ENCODE assay signal across 9 mouse cellular contexts in genomic region chr1:34472427-34473300, GRCm38 (mm10). TPM values are rescaled to one million over a fixed set of nuclear protein-coding genes. Genes with fewer than 3 reads are reported as not detected.
DNase-seq lines count a peak whose midpoint lies in the region; ATAC-seq and TF ChIP-seq lines count a peak whose summit lies in the region.
"Had no signal": no experiment of that assay in that cellular context is flagged by ENCODE, and none has a peak within 500 bp of the region (broad histone marks: within the 10 kb centered on the region; RNA-seq: fewer than 3 reads in every experiment).

No protein-coding gene starts in this region.

- peaks cover 14 to 64% of the 10 kb centered on the region in 2 experiments for H3K4me1 ChIP-seq in CH12.LX (ENCODE audit: control insufficient read depth in 1 of 2, insufficient read depth in 2 of 2)
- H3K4me1 ChIP-seq in forebrain, embryonic 10.5 days = peaks cover 24% of the 10 kb centered on the region
- peaks cover 11% of the 10 kb centered on the region; the same call in 1 of the 2 replicates for H3K4me1 ChIP-seq in limb, embryonic 13.5 days
- H3K4me1 ChIP-seq in midbrain, embryonic 12.5 days = peaks cover 11% of the 10 kb centered on the region
- no peaks in the 10 kb centered on the region for H3K4me1 ChIP-seq in stomach, embryonic 14.5 days (ENCODE audit: control insufficient read depth, insufficient read depth, low read length)

- H3K27ac ChIP-seq in CH12.LX (ENCODE audit: insufficient read depth, low read depth) = peak overlapping the region; percentile 78
- peak overlapping the region; percentile 77; the same call in 1 of the 2 replicates for H3K27ac ChIP-seq in forebrain, embryonic 10.5 days
- no peak overlapping the region for H3K27ac ChIP-seq in limb, embryonic 13.5 days
- no peak overlapping the region for H3K27ac ChIP-seq in midbrain, embryonic 12.5 days (replicated peaks)
- H3K27ac ChIP-seq in stomach, embryonic 14.5 days (ENCODE audit: low read length) = no peak overlapping the region

- TF ChIP-seq CTCF in CH12.LX (conservative IDR thresholded peaks at IDR 0.05 in 1 of 2, IDR thresholded peaks at IDR 0.05 in 1 of 2; ENCODE audit: low read depth in 2 of 2, low read length in 2 of 2) = no peak

- 1% methylated on average over 42 of the region's 43 CpGs for WGBS in forebrain, embryonic 10.5 days
- 1% methylated on average over 40 of the region's 43 CpGs for WGBS in limb, embryonic 13.5 days
- WGBS in midbrain, embryonic 12.5 days = 2% methylated on average over 40 of the region's 43 CpGs
- WGBS in stomach, embryonic 14.5 days = under 1% methylated on average over 41 of the region's 43 CpGs

- peak; percentile 56 for ATAC-seq in limb, embryonic 13.5 days (ENCODE audit: low FRiP score, low read depth)
- peak; percentile 54; the same call in 1 of the 2 replicates for ATAC-seq in midbrain, embryonic 12.5 days (ENCODE audit: low FRiP score, low read depth)
- ATAC-seq in stomach, embryonic 14.5 days (ENCODE audit: insufficient number of reproducible peaks, insufficient read depth, low FRiP score, low read depth) = peak; percentile 70

- no peaks in the 10 kb centered on the region for H3K27me3 ChIP-seq in CH12.LX (replicated peaks)
- peaks cover 53% of the 10 kb centered on the region for H3K27me3 ChIP-seq in forebrain, embryonic 10.5 days (ENCODE audit: poor library complexity, severe bottlenecking)
- peaks cover 10% of the 10 kb centered on the region for H3K27me3 ChIP-seq in limb, embryonic 13.5 days
- H3K27me3 ChIP-seq in midbrain, embryonic 12.5 days = peaks cover 38% of the 10 kb centered on the region
- no peaks in the 10 kb centered on the region for H3K27me3 ChIP-seq in stomach, embryonic 14.5 days (ENCODE audit: control insufficient read depth, insufficient read depth, low read length)

- H3K36me3 ChIP-seq in CH12.LX (replicated peaks in 1 of 2; ENCODE audit: control insufficient read depth in 1 of 2, insufficient read depth in 1 of 2, low read length in 1 of 2) = peaks cover 2 to 40% of the 10 kb centered on the region in 2 experiments
- no peaks in the 10 kb centered on the region for H3K36me3 ChIP-seq in forebrain, embryonic 10.5 days (replicated peaks)
- no peaks in the 10 kb centered on the region for H3K36me3 ChIP-seq in limb, embryonic 13.5 days
- no peaks in the 10 kb centered on the region for H3K36me3 ChIP-seq in midbrain, embryonic 12.5 days
- H3K36me3 ChIP-seq in stomach, embryonic 14.5 days (ENCODE audit: control insufficient read depth, insufficient read depth, low read length) = no peaks in the 10 kb centered on the region

- H3K9ac ChIP-seq in CH12.LX (ENCODE audit: insufficient read depth, low read depth) = peak overlapping the region; percentile 72
- H3K9ac ChIP-seq in limb, embryonic 13.5 days = peak overlapping the region; percentile 76
- H3K9ac ChIP-seq in midbrain, embryonic 12.5 days (replicated peaks) = peak overlapping the region; percentile 45
- peak overlapping the region; percentile 43 for H3K9ac ChIP-seq in stomach, embryonic 14.5 days (replicated peaks; ENCODE audit: low read depth, low read length)

- H3K9me3 ChIP-seq in CH12.LX (replicated peaks; ENCODE audit: low read length) = no peaks in the 10 kb centered on the region
- no peaks in the 10 kb centered on the region for H3K9me3 ChIP-seq in forebrain, embryonic 10.5 days
- no peaks in the 10 kb centered on the region for H3K9me3 ChIP-seq in limb, embryonic 13.5 days
- H3K9me3 ChIP-seq in midbrain, embryonic 12.5 days = no peaks in the 10 kb centered on the region
- H3K9me3 ChIP-seq in stomach, embryonic 14.5 days (ENCODE audit: control insufficient read depth, low read depth, low read length) = no peaks in the 10 kb centered on the region

- dilution Hi-C loops in CH12.LX (cut with MboI; ENCODE audit: extremely low pct_ligation_motif_present, extremely low pct_unique_long_range_greater_than_20kb, low sequenced_read_pairs) = no loop called here

- TF ChIP-seq RAD21 in CH12.LX (IDR thresholded peaks at IDR 0.05; ENCODE audit: low read depth, low read length) = no peak

- no peak; the same call in none of the 2 replicates for TF ChIP-seq EP300 in CH12.LX (IDR thresholded peaks at IDR 0.05; ENCODE audit: low read length)

- peak overlapping the region; percentile 77 to 83 (median 80) for H3K4me3 ChIP-seq in CH12.LX (replicated peaks in 1 of 3; ENCODE audit: low read depth in 2 of 3, low read length in 2 of 3, poor library complexity in 1 of 3)
- H3K4me3 ChIP-seq in forebrain, embryonic 10.5 days = peak overlapping the region; percentile 63
- peak overlapping the region; percentile 62 for H3K4me3 ChIP-seq in limb, embryonic 13.5 days
- H3K4me3 ChIP-seq in midbrain, embryonic 12.5 days = peak overlapping the region; percentile 49
- H3K4me3 ChIP-seq in stomach, embryonic 14.5 days (ENCODE audit: low read depth, low read length) = peak overlapping the region; percentile 41

- in situ Hi-C loops in CH12.LX (cut with MboI; ENCODE audit: low pct_ligation_motif_present, low pct_unique_long_range_greater_than_20kb, low sequenced_read_pairs) = no loop called here

- peak; percentile 67 for TF ChIP-seq POLR2A in CH12.LX (IDR thresholded peaks at IDR 0.05; ENCODE audit: low read depth, low read length)

- H3K4me2 ChIP-seq in CH12.LX (ENCODE audit: insufficient read depth, low read depth, poor library complexity, severe bottlenecking) = peak overlapping the region; percentile 66
- H3K4me2 ChIP-seq in limb, embryonic 13.5 days (replicated peaks) = peak overlapping the region; percentile 97
- peak overlapping the region; percentile 92 for H3K4me2 ChIP-seq in midbrain, embryonic 12.5 days (replicated peaks)
- peak overlapping the region; percentile 97 for H3K4me2 ChIP-seq in stomach, embryonic 14.5 days (replicated peaks; ENCODE audit: low read depth, low read length)

- intact Hi-C loops in heart, postnatal 36 days (cut with DNase I) = no loop called here

- peaks cover 9% of the 10 kb centered on the region for H3K79me2 ChIP-seq in CH12.LX (replicated peaks; ENCODE audit: control insufficient read depth, extremely low read depth, insufficient read depth, poor library complexity, severe bottlenecking)

- DNase-seq in CH12.LX (ENCODE audit: extremely low read depth) = peak; percentile 85
- peak; percentile 72 for DNase-seq in ZHBTc4 (ENCODE audit: low read depth, low spot score)
- peak; percentile 41 for DNase-seq in forebrain, embryonic 10.5 days (ENCODE audit: extremely low spot score, low spot score)
- DNase-seq in heart, postnatal 36 days = peak; percentile 49 to 60
- no peak for DNase-seq in frontal cortex, adult 2 months (ENCODE audit: extremely low spot score in 1 of 2, low spot score in 1 of 2)

TF ChIP-seq in CH12.LX, 34 proteins besides CTCF, POLR2A, EP300 and RAD21 (continues in another document):
- TF ChIP-seq MYC (IDR thresholded peaks at IDR 0.05; ENCODE audit: low read depth, low read length) (peak; percentile 83; the same call in 1 of the 2 replicates), POLR2AphosphoS2 (IDR thresholded peaks at IDR 0.05; ENCODE audit: low read depth, low read length) (peak; percentile 65; the same call in 1 of the 2 replicates), IRF4 (IDR thresholded peaks at IDR 0.05; ENCODE audit: low read depth, low read length) (peak; percentile 93), JUN (IDR thresholded peaks at IDR 0.05; ENCODE audit: insufficient read depth, low read depth, low read length) (no peak; the same call in 1 of the 2 replicates), ELF1 (IDR thresholded peaks at IDR 0.05; ENCODE audit: low read depth, low read length) (peak; percentile 70)

RNA-seq across cellular contexts. Expression of gene Ptpn18, which starts 13.1 kb away (rescaled TPM):
- 172 and 205 TPM in 2 replicates for total RNA-seq in CH12.LX (2012; rRNA removed)
- total RNA-seq in CH12.LX (2014; rRNA removed) = 133 and 155 TPM in 2 replicates
- polyA plus RNA-seq in CH12.LX (2012; ENCODE audit: insufficient read length, low read depth) = 84.9 and 93.4 TPM in 2 replicates
- polyA plus RNA-seq in forebrain, embryonic 10.5 days (2016; fragmentation: Nextera tagmentation; extraction: Ambion mirVana) = 3.4 and 6.0 TPM in 2 replicates
- total RNA-seq in heart, postnatal 36 days (2021) = 1 to 10 TPM; 4.8 to 5.6 TPM
- 12.5 and 19.3 TPM in 2 replicates for polyA plus RNA-seq in limb, embryonic 13.5 days (2015; fragmentation: Nextera tagmentation; extraction: Ambion mirVana)
- 6.8 and 6.9 TPM in 2 replicates for polyA plus RNA-seq in midbrain, embryonic 12.5 days (2016; fragmentation: Nextera tagmentation; extraction: Ambion mirVana)
- polyA plus RNA-seq in stomach, embryonic 14.5 days (2014; fragmentation: Nextera tagmentation; extraction: Ambion mirVana) = 18.7 and 19.2 TPM in 2 replicates
- polyA plus RNA-seq in frontal cortex, adult 2 months (2012; rRNA removed) = 8.6 and 9.8 TPM in 2 replicates

RNA-seq across cellular contexts. Expression of gene Prss39, which starts 25.5 kb away (rescaled TPM):
- total RNA-seq in CH12.LX (2012; rRNA removed) (not detected in 2 replicates), CH12.LX (2014; rRNA removed) (not detected in 2 replicates)
- 0.19 TPM in 1 of 2 replicates, not detected in the other for polyA plus RNA-seq in CH12.LX (2012; ENCODE audit: insufficient read length, low read depth)
- not detected in 2 replicates for polyA plus RNA-seq in forebrain, embryonic 10.5 days (2016; fragmentation: Nextera tagmentation; extraction: Ambion mirVana)
- total RNA-seq in heart, postnatal 36 days (2021) = not detected
- polyA plus RNA-seq in limb, embryonic 13.5 days (2015; fragmentation: Nextera tagmentation; extraction: Ambion mirVana) = not detected in 2 replicates
- not detected in 2 replicates for polyA plus RNA-seq in midbrain, embryonic 12.5 days (2016; fragmentation: Nextera tagmentation; extraction: Ambion mirVana)
- not detected in 2 replicates for polyA plus RNA-seq in stomach, embryonic 14.5 days (2014; fragmentation: Nextera tagmentation; extraction: Ambion mirVana)
- polyA plus RNA-seq in frontal cortex, adult 2 months (2012; rRNA removed) = not detected in 2 replicates
- total RNA-seq: left cerebral cortex, postnatal 10 days had no signal

RNA-seq across cellular contexts. Expression of gene Imp4, which starts 33.0 kb away (rescaled TPM):
- total RNA-seq in CH12.LX (2012; rRNA removed) (107 and 136 TPM in 2 replicates), CH12.LX (2014; rRNA removed) (91.0 and 105 TPM in 2 replicates)
- 197 and 199 TPM in 2 replicates for polyA plus RNA-seq in CH12.LX (2012; ENCODE audit: insufficient read length, low read depth)
- polyA plus RNA-seq in forebrain, embryonic 10.5 days (2016; fragmentation: Nextera tagmentation; extraction: Ambion mirVana) = 118 and 119 TPM in 2 replicates
- 10 to 100 TPM; 28.3 to 29.2 TPM for total RNA-seq in heart, postnatal 36 days (2021)
- 74.9 and 81.3 TPM in 2 replicates for polyA plus RNA-seq in limb, embryonic 13.5 days (2015; fragmentation: Nextera tagmentation; extraction: Ambion mirVana)
- 81.3 and 83.5 TPM in 2 replicates for polyA plus RNA-seq in midbrain, embryonic 12.5 days (2016; fragmentation: Nextera tagmentation; extraction: Ambion mirVana)
- polyA plus RNA-seq in stomach, embryonic 14.5 days (2014; fragmentation: Nextera tagmentation; extraction: Ambion mirVana) = 74.8 and 83.4 TPM in 2 replicates
- 23.0 and 26.8 TPM in 2 replicates for polyA plus RNA-seq in frontal cortex, adult 2 months (2012; rRNA removed)

RNA-seq across cellular contexts. Expression of gene Ccdc115, which starts 33.2 kb away (rescaled TPM):
- total RNA-seq in CH12.LX (2012; rRNA removed) = 63.3 and 66.5 TPM in 2 replicates
- 98.8 and 105 TPM in 2 replicates for total RNA-seq in CH12.LX (2014; rRNA removed)
- polyA plus RNA-seq in CH12.LX (2012; ENCODE audit: insufficient read length, low read depth) = 95.8 and 96.3 TPM in 2 replicates
- polyA plus RNA-seq in forebrain, embryonic 10.5 days (2016; fragmentation: Nextera tagmentation; extraction: Ambion mirVana) = 69.1 and 70.3 TPM in 2 replicates
- 10 to 100 TPM; 14.1 to 15.2 TPM for total RNA-seq in heart, postnatal 36 days (2021)
- 50.7 and 51.5 TPM in 2 replicates for polyA plus RNA-seq in limb, embryonic 13.5 days (2015; fragmentation: Nextera tagmentation; extraction: Ambion mirVana)
- 70.4 and 73.6 TPM in 2 replicates for polyA plus RNA-seq in midbrain, embryonic 12.5 days (2016; fragmentation: Nextera tagmentation; extraction: Ambion mirVana)
- 50.4 TPM in 2 replicates for polyA plus RNA-seq in stomach, embryonic 14.5 days (2014; fragmentation: Nextera tagmentation; extraction: Ambion mirVana)
- 35.7 and 36.4 TPM in 2 replicates for polyA plus RNA-seq in frontal cortex, adult 2 months (2012; rRNA removed)

Comparison
In these comparisons a context has a peak if more than half of its experiments do, and no peak if none do; other contexts are left out.
1. DNase-seq: peak in CH12.LX (single experiment), ZHBTc4 (single experiment), forebrain, embryonic 10.5 days (single experiment) and heart, postnatal 36 days (2 of 2); none in frontal cortex, adult 2 months (0 of 2).
2. H3K27ac ChIP-seq: peak in CH12.LX (single experiment) and forebrain, embryonic 10.5 days (single experiment); none in limb, embryonic 13.5 days (single experiment), midbrain, embryonic 12.5 days (single experiment) and stomach, embryonic 14.5 days (single experiment).
3. Peak in every context shown above with its lines, with median percentiles within 50 percentile points of each other: H3K4me2 ChIP-seq, H3K4me3 ChIP-seq, H3K9ac ChIP-seq and ATAC-seq.